Mouse (Mus musculus): ENCODE measurements at regions not wholly inside any gene's neighbourhood (a gene's known extent, or its start where the extent isn't known, plus 50 kb on each side); places are given as distances from the start of the nearest gene placed in this dataset.
A peak's percentile ranks its signal among the peaks of the same experiment; 100 is the strongest.

GRCm38 (mm10) chr12:109958357-109959085 lies 320.3 kb upstream of the Dio3 start:
- DNase-seq, result peak; percentile 29

DNA sequence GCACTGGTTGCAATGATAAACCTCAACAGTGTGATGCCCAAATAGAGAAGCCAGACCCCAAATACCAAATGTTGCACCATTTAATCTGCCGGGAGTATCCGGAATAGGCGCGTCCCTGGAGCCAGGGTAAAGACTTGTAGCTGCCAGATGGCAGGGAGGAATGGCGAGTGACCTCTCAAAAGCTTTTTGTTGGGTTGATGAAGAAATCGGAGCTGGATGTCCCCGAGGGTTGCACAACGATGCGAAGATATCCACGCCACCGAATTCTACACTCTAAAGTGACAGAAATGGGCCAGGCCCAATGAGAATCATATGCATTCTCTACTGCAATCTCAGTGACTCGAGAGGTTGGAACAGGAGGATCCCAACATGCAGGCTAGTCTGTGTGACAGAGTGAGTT lies 312.1 kb upstream of the Dio3 start:
- no peak for DNase-seq

DNA sequence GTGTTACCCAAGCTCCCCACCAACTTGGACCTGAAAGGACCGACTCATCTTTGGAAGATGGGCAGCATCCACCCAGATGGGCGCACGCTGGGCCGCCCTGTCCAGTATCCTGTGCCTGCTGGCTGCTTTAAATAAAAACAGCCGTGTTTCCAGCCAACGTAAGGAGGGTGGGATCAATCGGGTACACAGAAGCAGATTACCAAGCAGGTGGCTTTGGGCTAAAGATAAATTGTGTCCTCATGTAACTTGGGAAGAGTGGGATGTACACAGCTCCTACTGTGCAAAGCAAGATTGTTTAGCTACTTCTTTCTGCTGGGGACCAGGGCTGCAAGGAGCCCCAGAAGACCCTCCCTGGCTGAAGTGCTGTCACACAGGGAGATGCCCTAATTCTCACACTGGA lies 310.6 kb upstream of the Dio3 start:
- no peak for DNase-seq

DNA sequence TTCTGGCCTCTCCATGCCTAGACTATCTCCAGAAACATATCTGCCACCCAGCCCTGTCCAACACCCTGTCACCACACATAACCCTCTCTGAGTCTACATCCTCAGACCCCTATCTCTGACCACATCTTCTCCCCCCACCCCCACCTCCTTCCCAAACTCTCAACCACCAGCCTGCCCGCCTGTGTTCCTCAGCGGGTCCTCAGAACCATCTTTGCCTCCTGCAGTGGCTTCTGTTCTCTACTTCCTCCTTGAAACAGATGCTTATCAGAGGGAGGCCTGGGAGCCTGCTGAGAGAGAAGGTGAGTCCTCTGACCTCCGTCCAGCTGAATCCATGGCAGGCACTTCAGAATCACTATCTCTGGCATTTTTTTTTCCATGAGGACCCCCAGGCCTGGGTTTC lies 307.4 kb upstream of the Dio3 start:
- no peak for DNase-seq

DNA sequence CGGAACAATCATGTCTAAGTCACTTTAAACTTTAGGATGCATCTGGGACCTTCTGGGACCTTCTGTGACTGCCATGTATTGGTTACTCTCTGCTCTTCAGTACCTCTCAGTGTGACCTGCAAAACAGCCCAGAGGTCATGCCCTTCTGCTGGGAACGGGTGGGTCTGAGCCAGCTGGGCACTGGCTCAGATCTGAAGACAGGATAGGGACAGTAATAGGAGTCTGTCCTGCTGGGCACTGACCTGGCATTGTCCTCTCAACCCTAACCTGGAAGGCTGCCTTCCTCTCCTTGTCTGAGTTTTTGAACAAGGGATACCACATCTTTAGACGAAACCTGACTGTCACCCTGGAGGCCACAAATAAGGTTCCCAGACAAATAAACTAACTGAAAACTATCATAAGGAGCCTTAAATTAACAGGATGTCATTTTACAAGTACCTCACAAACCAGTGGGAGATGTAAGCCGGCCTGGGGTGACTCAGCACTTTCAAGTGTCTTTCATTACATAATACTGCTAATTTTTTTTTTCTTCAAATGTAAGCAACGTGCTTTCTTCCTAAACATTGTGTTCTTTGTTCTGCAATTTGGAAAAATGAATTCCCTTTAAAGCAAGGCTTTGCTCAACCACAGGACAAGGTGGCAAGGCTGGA lies 306.4 kb upstream of the Dio3 start:
- DNase-seq, result no peak

DNA sequence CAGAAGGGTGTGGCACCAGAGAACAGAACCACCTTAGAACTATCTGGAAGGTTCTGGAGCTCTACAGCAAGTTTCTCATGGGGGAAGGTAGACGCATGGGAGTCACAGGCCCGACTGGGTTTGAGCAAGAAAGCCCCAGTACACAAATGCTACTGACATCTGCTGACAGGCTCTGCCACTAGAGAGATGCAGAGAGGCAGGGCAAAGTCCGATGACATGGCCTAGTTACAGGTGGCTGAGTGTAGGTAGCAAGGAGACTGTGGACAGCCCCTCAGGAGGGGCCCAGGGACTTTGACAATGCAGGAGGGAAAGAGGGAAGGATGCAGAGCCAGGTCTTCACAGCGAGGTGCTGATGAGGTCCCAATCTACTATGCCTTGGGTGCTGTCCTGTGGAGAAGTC lies 305.3 kb upstream of the Dio3 start:
- no peak for DNase-seq

GRCm38 (mm10) chr12:109975176-109975972 lies 303.5 kb upstream of the Dio3 start:
- no peak for DNase-seq

DNA sequence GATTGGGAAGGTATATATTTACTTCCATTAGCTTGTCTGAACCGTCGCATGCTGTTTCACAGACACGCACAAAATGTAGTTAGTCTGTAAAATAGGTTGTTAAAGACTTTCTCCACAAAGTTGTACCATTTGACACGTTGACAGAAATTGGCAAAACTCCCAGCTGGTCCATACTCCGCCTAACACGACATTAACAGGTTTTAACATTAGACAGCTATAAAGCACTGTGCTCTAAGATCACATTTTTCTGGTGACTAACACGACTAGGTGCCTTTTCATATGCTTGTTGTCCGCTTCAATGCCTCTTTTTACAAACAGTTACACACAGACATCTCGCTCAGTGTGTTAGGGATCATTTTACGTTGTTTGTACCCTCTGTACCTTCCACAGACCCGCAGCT lies 294.2 kb upstream of the Dio3 start:
- DNase-seq, result no peak

DNA sequence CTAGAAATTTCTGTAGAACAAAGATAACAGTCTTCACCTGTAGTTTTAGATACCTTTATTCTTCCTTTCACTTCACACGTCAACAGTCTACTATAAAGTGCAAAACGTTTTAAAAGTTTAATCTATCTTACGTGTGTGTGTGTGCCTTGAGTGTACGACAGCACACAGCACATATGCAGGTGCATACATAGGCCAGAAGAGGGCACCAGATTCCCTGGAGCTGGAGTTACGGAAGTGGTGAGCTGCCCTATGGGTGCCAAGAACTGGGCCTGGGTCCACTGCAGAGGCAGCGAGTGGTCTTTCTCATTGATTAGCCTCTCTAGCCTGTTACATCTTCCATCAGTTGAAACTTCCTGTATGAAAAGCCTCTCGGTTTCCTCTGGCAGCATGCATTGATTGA lies 285.5 kb upstream of the Dio3 start:
- DNase-seq, result no peak

- DNase-seq, result no peak
Measured at GRCm38 (mm10) chr12:110002717-110003116, 276.2 kb upstream of the Dio3 start.

GRCm38 (mm10) chr12:110009136-110009535 lies 269.7 kb upstream of the Dio3 start:
- peak; percentile 3 for DNase-seq

GRCm38 (mm10) chr12:110020541-110021470 lies 258.1 kb upstream of the Dio3 start:
- no peak for DNase-seq

GRCm38 (mm10) chr12:110021690-110022089 lies 257.2 kb upstream of the Dio3 start:
- DNase-seq, result no peak

DNA sequence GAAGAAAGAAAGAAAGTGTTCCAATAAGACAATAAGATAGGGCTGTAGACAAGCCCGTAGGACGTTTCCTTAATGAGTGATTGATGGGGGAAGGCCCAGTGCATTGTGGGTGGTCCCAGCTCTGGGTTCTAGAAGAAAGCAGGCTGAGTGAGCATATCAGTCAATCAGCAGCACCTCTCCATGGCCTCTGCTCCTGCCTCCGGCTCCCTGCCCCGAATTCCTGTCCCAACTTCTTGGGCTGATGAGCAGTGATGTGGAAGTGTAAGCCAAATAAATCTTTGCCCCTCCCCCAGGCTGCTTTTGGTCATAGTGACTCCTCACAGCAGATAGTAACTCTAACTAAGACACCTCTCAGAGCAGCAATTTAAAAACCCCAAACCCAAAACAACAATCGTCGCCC lies 256.2 kb upstream of the Dio3 start:
- no peak for DNase-seq

GRCm38 (mm10) chr12:110023192-110024101 lies 255.4 kb upstream of the Dio3 start:
- DNase-seq, result no peak

DNA sequence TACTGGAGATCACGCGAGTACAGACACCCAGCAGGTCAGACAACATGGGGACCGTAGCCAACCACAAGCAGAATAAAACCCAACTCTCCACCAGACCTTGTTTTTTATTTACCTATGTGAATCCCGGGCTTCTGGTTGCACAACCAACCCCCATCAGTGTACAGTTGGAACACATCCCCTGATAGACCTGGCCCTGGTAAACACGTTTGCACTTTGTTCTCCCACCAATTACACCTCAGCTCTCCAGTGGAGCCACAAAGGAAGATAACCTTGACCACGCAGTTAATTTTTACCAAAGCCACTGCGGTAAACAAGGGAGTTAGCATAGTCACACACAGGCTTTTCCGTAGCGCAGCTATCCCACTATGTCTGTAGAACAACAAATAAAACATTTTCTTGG lies 254.6 kb upstream of the Dio3 start:
- no peak for DNase-seq

DNA sequence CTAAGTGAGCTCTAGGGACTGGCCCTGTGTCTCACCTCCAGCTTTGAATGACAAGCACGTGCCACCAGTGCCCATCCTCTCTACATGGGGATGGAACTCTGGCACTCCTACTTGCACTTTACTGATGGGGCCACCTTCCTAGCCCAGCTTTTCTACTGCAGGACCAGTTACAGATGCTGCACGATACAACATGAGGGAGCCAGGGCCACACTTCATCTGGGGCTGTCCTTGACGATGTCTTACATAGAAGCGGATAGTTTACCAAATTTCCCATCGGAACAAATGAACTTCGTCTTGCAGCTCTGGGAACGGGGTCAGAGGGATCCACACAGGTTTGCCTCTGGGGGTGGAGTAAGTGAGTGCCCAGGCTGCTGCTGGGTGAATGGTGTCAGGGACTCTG lies 253.7 kb upstream of the Dio3 start:
- no peak for DNase-seq

GRCm38 (mm10) chr12:110026033-110026750 lies 252.7 kb upstream of the Dio3 start:
- no peak for DNase-seq

DNA sequence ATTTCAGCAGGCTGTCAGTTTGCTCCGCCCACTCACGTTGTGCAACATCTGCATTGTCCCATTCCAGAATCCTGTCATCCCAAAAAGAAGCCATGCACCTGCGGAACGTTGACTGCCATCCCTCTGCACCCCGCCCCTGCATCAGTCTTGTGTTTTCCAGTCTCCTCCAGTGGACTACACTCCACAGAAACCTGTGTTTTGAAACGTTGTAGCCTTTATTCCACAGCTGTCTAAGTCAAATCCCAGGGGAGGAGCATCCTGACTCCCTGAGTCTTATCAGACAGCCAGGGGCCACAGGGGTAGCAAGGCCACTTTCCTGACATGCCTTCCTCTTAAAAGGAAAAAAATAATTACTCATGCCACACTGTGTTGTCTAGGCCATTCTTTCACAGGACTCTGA lies 251.5 kb upstream of the Dio3 start:
- DNase-seq, result no peak

GRCm38 (mm10) chr12:110027976-110028375 lies 250.9 kb upstream of the Dio3 start:
- no peak for DNase-seq

DNA sequence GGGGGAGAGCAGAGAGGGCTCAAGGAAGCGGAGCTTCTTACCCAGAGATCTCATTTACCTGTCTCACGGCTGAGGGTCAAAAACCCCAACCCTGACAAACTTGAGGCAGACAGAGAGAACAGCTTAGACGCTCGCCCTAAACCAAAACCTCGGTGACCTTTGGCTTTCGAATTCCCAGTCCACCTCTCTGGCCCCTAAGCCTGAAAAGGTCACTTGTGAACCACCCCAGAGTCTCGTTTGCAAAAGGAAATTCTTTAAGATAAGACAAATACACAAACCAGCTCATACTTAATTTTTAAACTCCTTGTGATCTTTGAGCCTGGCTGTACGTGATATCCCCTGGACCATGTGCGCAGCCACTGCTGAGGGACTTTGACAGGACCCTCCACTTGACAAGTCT lies 250.2 kb upstream of the Dio3 start:
- no peak for DNase-seq

Measured in thymus, postnatal 25 days (tissue).